Mouse (Mus musculus) MEL (cell line): Measurements from ENCODE around the gene Gtf3c3. TPM values are rescaled to one million over a fixed set of nuclear protein-coding genes. Genes with fewer than 3 reads are reported as not detected.

ENCODE experiments used
- DNase-seq: peaks from one replicate; pipeline ENCODE4 v3.0.0; 2011; ENCODE audit warnings: low read depth, low spot score
- H3K27ac ChIP-seq: 2 replicates; pipeline ENCODE4 v1.5.1; 2012; ENCODE audit warnings: low read depth, mild to moderate bottlenecking, control low read depth, low read length, moderate library complexity; ENCODE audit not compliant: control insufficient read depth
- H3K27me3 ChIP-seq, 2 experiments: fragments of 150-350 bp in 1 of 2; sonication (generic) in 1 of 2; 2 replicates each; pipeline ENCODE4 v1.6.1; 2012; ENCODE audit warnings: low read length in 2 of 2, mild to moderate bottlenecking in 2 of 2, improper control_type of control experiment in 1 of 2, moderate library complexity in 1 of 2; ENCODE audit not compliant: insufficient read depth in 2 of 2, control insufficient read depth in 1 of 2
- H3K36me3 ChIP-seq, 2 experiments: 2 replicates each; pipeline ENCODE4 v1.6.1; 2012 to 2014; ENCODE audit warnings: low read length in 2 of 2, improper control_type of control experiment in 1 of 2, inconsistent platforms in 1 of 2, mild to moderate bottlenecking in 1 of 2; ENCODE audit not compliant: insufficient read depth in 2 of 2, control insufficient read depth in 1 of 2
- H3K4me1 ChIP-seq, 2 experiments: fragments of 150-350 bp in 1 of 2; sonication (generic) in 1 of 2; 2 replicates each; pipeline ENCODE4 v1.6.1; 2012; ENCODE audit warnings: low read length in 2 of 2, improper control_type of control experiment in 1 of 2, mild to moderate bottlenecking in 1 of 2; ENCODE audit not compliant: insufficient read depth in 2 of 2, control insufficient read depth in 1 of 2
- H3K4me3 ChIP-seq, 2 experiments: fragments of 150-350 bp in 1 of 2; sonication (generic) in 1 of 2; 2 replicates each; pipeline ENCODE4 v1.5.1; 2012; ENCODE audit warnings: low read depth in 2 of 2, low read length in 2 of 2, mild to moderate bottlenecking in 2 of 2, moderate library complexity in 2 of 2, control low read depth in 1 of 2, improper control_type of control experiment in 1 of 2; ENCODE audit not compliant: control insufficient read depth in 1 of 2, insufficient read depth in 1 of 2
- H3K79me2 ChIP-seq: 2 replicates; pipeline ENCODE4 v1.6.1; 2012; ENCODE audit warnings: mild to moderate bottlenecking, low read length, moderate library complexity; ENCODE audit not compliant: control insufficient read depth, poor library complexity, insufficient read depth
- H3K9ac ChIP-seq: 2 replicates; pipeline ENCODE4 v1.6.1; 2012; ENCODE audit warnings: low read depth, mild to moderate bottlenecking, control low read depth, low read length, moderate library complexity; ENCODE audit not compliant: control insufficient read depth, poor library complexity, severe bottlenecking
- H3K9me3 ChIP-seq: fragments of 150-350 bp; sonication (generic); replicated peaks from 2 replicates; pipeline ENCODE4 v1.6.1; 2012; ENCODE audit warnings: mild to moderate bottlenecking, low read length, improper control_type of control experiment, moderate library complexity; ENCODE audit not compliant: insufficient read depth
- CHD1 ChIP-seq: IDR thresholded peaks from 2 replicates; pipeline ENCODE4 v1.6.1; 2012; ENCODE audit warnings: low read depth, mild to moderate bottlenecking, inconsistent platforms, low read length, improper control_type of control experiment
- CTCF ChIP-seq, 3 experiments: IDR thresholded peaks in 2 of 3; conservative IDR thresholded peaks in 1 of 3; 2 replicates each; pipeline ENCODE4 v1.5.1; 2011 to 2012; ENCODE audit warnings: low read length in 3 of 3, low read depth in 2 of 3, mild to moderate bottlenecking in 2 of 3, improper control_type of control experiment in 1 of 3, inconsistent platforms in 1 of 3, mixed read lengths in 1 of 3, moderate library complexity in 1 of 3; ENCODE audit not compliant: control insufficient read depth in 1 of 3, insufficient read depth in 1 of 3, poor library complexity in 1 of 3, severe bottlenecking in 1 of 3
- E2F4 ChIP-seq: IDR thresholded peaks from 2 replicates; pipeline ENCODE4 v1.6.1; 2011; ENCODE audit warnings: low read depth, low read length, improper control_type of control experiment, borderline replicate concordance
- EP300 ChIP-seq, 2 experiments: IDR thresholded peaks; 2 replicates each; pipeline ENCODE4 v1.6.1; 2011; ENCODE audit warnings: improper control_type of control experiment in 2 of 2, low read length in 2 of 2, low read depth in 1 of 2, mild to moderate bottlenecking in 1 of 2
- ETS1 ChIP-seq: IDR thresholded peaks from 2 replicates; pipeline ENCODE4 v1.6.1; 2012; ENCODE audit warnings: low read depth, mild to moderate bottlenecking, inconsistent platforms, low read length, improper control_type of control experiment, moderate library complexity
- GATA1 ChIP-seq: IDR thresholded peaks from 2 replicates; pipeline ENCODE4 v1.6.1; 2011; ENCODE audit warnings: low read depth, low read length, improper control_type of control experiment
- JUND ChIP-seq: IDR thresholded peaks from 2 replicates; pipeline ENCODE4 v1.6.1; 2011; ENCODE audit warnings: low read depth, mild to moderate bottlenecking, improper control_type of control experiment, low read length
- KAT2A ChIP-seq: conservative IDR thresholded peaks from 2 replicates; pipeline ENCODE4 v1.6.1; 2012; ENCODE audit warnings: low read depth, low read length, improper control_type of control experiment, inconsistent platforms
- MAFK ChIP-seq: IDR thresholded peaks from 2 replicates; pipeline ENCODE4 v1.6.1; 2011; ENCODE audit warnings: low read depth, mild to moderate bottlenecking, low read length, improper control_type of control experiment, borderline replicate concordance
- MAZ ChIP-seq: IDR thresholded peaks from 2 replicates; pipeline ENCODE4 v1.6.1; 2012; ENCODE audit warnings: low read depth, mild to moderate bottlenecking, inconsistent platforms, low read length, improper control_type of control experiment
- MEF2A ChIP-seq: IDR thresholded peaks from 2 replicates; pipeline ENCODE4 v1.6.1; 2014; ENCODE audit warnings: low read depth, mild to moderate bottlenecking, inconsistent platforms, low read length, improper control_type of control experiment; ENCODE audit not compliant: poor library complexity, insufficient replicate concordance, severe bottlenecking; ENCODE audit errors: extremely low read depth
- MYB ChIP-seq: IDR thresholded peaks from 2 replicates; pipeline ENCODE4 v1.6.1; 2011; ENCODE audit warnings: mild to moderate bottlenecking, low read depth, low read length, improper control_type of control experiment
- MYC ChIP-seq: IDR thresholded peaks from 2 replicates; pipeline ENCODE4 v1.6.1; 2011; ENCODE audit warnings: low read depth, mild to moderate bottlenecking, low read length, improper control_type of control experiment, moderate library complexity
- NRF1 ChIP-seq: IDR thresholded peaks from 2 replicates; pipeline ENCODE4 v1.6.1; 2014; ENCODE audit warnings: low read depth, mild to moderate bottlenecking, inconsistent platforms, low read length, improper control_type of control experiment, moderate library complexity; ENCODE audit not compliant: poor library complexity, insufficient read depth, severe bottlenecking
- POLR2A ChIP-seq, 2 experiments: IDR thresholded peaks; 2 replicates each; pipeline ENCODE4 v1.6.1; 2011 to 2012; ENCODE audit warnings: low read length in 2 of 2, mild to moderate bottlenecking in 2 of 2, control low read depth in 1 of 2, improper control_type of control experiment in 1 of 2, low read depth in 1 of 2, moderate library complexity in 1 of 2; ENCODE audit not compliant: control insufficient read depth in 1 of 2, insufficient read depth in 1 of 2, poor library complexity in 1 of 2
- POLR2AphosphoS5 ChIP-seq: IDR thresholded peaks from 2 replicates; pipeline ENCODE4 v1.6.1; 2012; ENCODE audit warnings: low read depth, borderline replicate concordance, mild to moderate bottlenecking, inconsistent platforms, low read length, moderate library complexity, mixed read lengths
- RAD21 ChIP-seq: IDR thresholded peaks from 2 replicates; pipeline ENCODE4 v1.6.1; 2011; ENCODE audit warnings: mild to moderate bottlenecking, low read depth, low read length, improper control_type of control experiment
- RCOR1 ChIP-seq: IDR thresholded peaks from 2 replicates; pipeline ENCODE4 v1.6.1; 2012; ENCODE audit warnings: low read depth, mild to moderate bottlenecking, inconsistent platforms, low read length, improper control_type of control experiment
- SIN3A ChIP-seq: IDR thresholded peaks from 2 replicates; pipeline ENCODE4 v1.6.1; 2012; ENCODE audit warnings: low read length, improper control_type of control experiment, inconsistent platforms
- SMC3 ChIP-seq: IDR thresholded peaks from 2 replicates; pipeline ENCODE4 v1.6.1; 2011; ENCODE audit warnings: low read depth, low read length, improper control_type of control experiment
- TAL1 ChIP-seq: IDR thresholded peaks from 2 replicates; pipeline ENCODE4 v1.6.1; 2012; ENCODE audit warnings: mild to moderate bottlenecking, inconsistent platforms, low read length, moderate library complexity, mixed read lengths
- UBTF ChIP-seq: IDR thresholded peaks from 2 replicates; pipeline ENCODE4 v1.6.1; 2012; ENCODE audit warnings: low read depth, mild to moderate bottlenecking, inconsistent platforms, low read length, improper control_type of control experiment, moderate library complexity, borderline replicate concordance; ENCODE audit not compliant: insufficient read depth
- USF1 ChIP-seq: IDR thresholded peaks from 2 replicates; pipeline ENCODE4 v1.6.1; 2014; ENCODE audit warnings: low read depth, mild to moderate bottlenecking, inconsistent platforms, low read length, improper control_type of control experiment, moderate library complexity
- ZC3H11A ChIP-seq: IDR thresholded peaks from 2 replicates; pipeline ENCODE4 v1.6.1; 2012; ENCODE audit warnings: low read depth, mild to moderate bottlenecking, inconsistent platforms, low read length, improper control_type of control experiment
- ZKSCAN1 ChIP-seq: IDR thresholded peaks from 2 replicates; pipeline ENCODE4 v1.6.1; 2012; ENCODE audit warnings: low read depth, mild to moderate bottlenecking, inconsistent platforms, low read length, improper control_type of control experiment, moderate library complexity
- ZNF384 ChIP-seq: IDR thresholded peaks from 2 replicates; pipeline ENCODE4 v1.6.1; 2012; ENCODE audit warnings: low read depth, mild to moderate bottlenecking, inconsistent platforms, low read length, improper control_type of control experiment
- polyA plus RNA-seq, 2 experiments: library from polyadenylated mRNA; stranded (reverse) in 1 of 2; unstranded in 1 of 2; fragments of >175 nt in 1 of 2; fragments of >200 nt in 1 of 2; gene quantifications; 2 replicates each; pipeline versions ENCODE4 v1.2.1 to v1.2.4; 2012; ENCODE audit warnings: low replicate concordance in 2 of 2, low read depth in 1 of 2; ENCODE audit not compliant: insufficient read length in 2 of 2, insufficient read depth in 1 of 2, missing spikeins in 1 of 2
- total RNA-seq: library from RNA; depleted of rRNA; stranded (reverse); fragments of 300-350 nt; gene quantifications from 2 replicates; pipeline ENCODE4 v1.2.3, GENCODE M21; 2012

Gene Gtf3c3
- total and polyA plus RNA-seq, 3 experiments = 12.1 to 13.8 TPM; not detected in 1

GRCm38 (mm10) chr1:54380978-54381914 is 57.5 kb downstream of the Gtf3c3 start:
- H3K4me1 ChIP-seq = no peaks in the 10 kb centered on the region
- no peaks in the 10 kb centered on the region for H3K9me3 ChIP-seq
- no peaks in the 10 kb centered on the region for H3K79me2 ChIP-seq
- H3K36me3 ChIP-seq = no peaks in the 10 kb centered on the region
- no peak overlapping the region for H3K4me3 ChIP-seq
- DNase-seq = peak; percentile 72
- H3K27me3 ChIP-seq = no peaks in the 10 kb centered on the region
- H3K9ac ChIP-seq = no peak overlapping the region
- TF ChIP-seq UBTF (no peak), USF1 (no peak), SMC3 (peak; percentile 48; the same call in 1 of the 2 replicates), MAZ (no peak), POLR2AphosphoS5 (no peak), MAFK (no peak), ZC3H11A (no peak; the same call in 1 of the 2 replicates), RAD21 (peak; percentile 68), TAL1 (no peak), ZKSCAN1 (no peak), MYC (no peak), ZNF384 (no peak), EP300 (IDR thresholded peaks at IDR 0.05; ENCODE audit: low read depth in 1 of 2, low read length in 2 of 2) (no peak), POLR2A (IDR thresholded peaks at IDR 0.05; ENCODE audit: control insufficient read depth in 1 of 2, insufficient read depth in 1 of 2, low read depth in 1 of 2, low read length in 2 of 2, poor library complexity in 1 of 2) (no peak), MEF2A (no peak), KAT2A (no peak), CTCF (IDR thresholded peaks at IDR 0.05 in 2 of 3, conservative IDR thresholded peaks at IDR 0.05 in 1 of 3; ENCODE audit: control insufficient read depth in 1 of 3, insufficient read depth in 1 of 3, low read depth in 2 of 3, low read length in 3 of 3, poor library complexity in 1 of 3, severe bottlenecking in 1 of 3) (peak; percentile 47 to 64 (median 62)), MYB (no peak), SIN3A (no peak), NRF1 (no peak), ETS1 (no peak), CHD1 (no peak), GATA1 (no peak), RCOR1 (no peak), E2F4 (no peak), JUND (no peak)
- H3K27ac ChIP-seq = no peak overlapping the region
